Mouse (Mus musculus): ENCODE measurements around the gene Slc6a5. TPM values are rescaled to one million over a fixed set of nuclear protein-coding genes. Genes with fewer than 3 reads are reported as not detected.

The Slc6a5 gene
- not detected in 2 replicates for polyA plus RNA-seq (2015; fragmentation: Nextera tagmentation; extraction: Ambion mirVana)

GRCm38 (mm10) chr7:49909850-49910249 is at the start of gene Slc6a5:
Gene Slc6a5, plus strand, starts transcription at chr7:49910146.
- WGBS = 4% methylated on average over 15 of the region's 15 CpGs
- Histone ChIP-seq H3K9me3 (ENCODE audit: low read length) (no peaks in the 10 kb centered on the region), H3K36me3 (ENCODE audit: insufficient read depth, low read length) (no peaks in the 10 kb centered on the region), H3K4me1 (ENCODE audit: insufficient read depth, low read depth, low read length) (no peaks in the 10 kb centered on the region), H3K9ac (replicated peaks; ENCODE audit: low read depth) (no peak within 1 kb of the TSS), H3K27me3 (replicated peaks; ENCODE audit: insufficient read depth, low read length) (peaks cover 86% of the 10 kb centered on the region), H3K4me3 (ENCODE audit: low read depth, low read length) (no peak within 1 kb of the TSS), H3K27ac (ENCODE audit: low read length) (no peak within 1 kb of the TSS), H3K4me2 (replicated peaks; ENCODE audit: low read depth, low read length) (no peak within 1 kb of the TSS)
- ATAC-seq (no peak), DNase-seq (ENCODE audit: low spot score) (no peak)
- TF ChIP-seq CTCF (IDR thresholded peaks at IDR 0.05) (no peak), EP300 (IDR thresholded peaks at IDR 0.05) (no peak)

- DNase-seq (ENCODE audit: low spot score) = no peak
- Histone ChIP-seq H3K4me1 (ENCODE audit: insufficient read depth, low read depth, low read length) (no peaks in the 10 kb centered on the region), H3K27me3 (replicated peaks; ENCODE audit: insufficient read depth, low read length) (no peaks in the 10 kb centered on the region), H3K9ac (replicated peaks; ENCODE audit: low read depth) (no peak overlapping the region), H3K4me2 (replicated peaks; ENCODE audit: low read depth, low read length) (no peak overlapping the region), H3K9me3 (ENCODE audit: low read length) (no peaks in the 10 kb centered on the region), H3K27ac (ENCODE audit: low read length) (no peak overlapping the region), H3K36me3 (ENCODE audit: insufficient read depth, low read length) (no peaks in the 10 kb centered on the region), H3K4me3 (ENCODE audit: low read depth, low read length) (no peak overlapping the region)
- no peak for TF ChIP-seq CTCF (IDR thresholded peaks at IDR 0.05)
- no peak for TF ChIP-seq EP300 (IDR thresholded peaks at IDR 0.05)
- 94% methylated on average over 2 of the region's 2 CpGs for WGBS
- ATAC-seq = no peak
Measured at GRCm38 (mm10) chr7:49861196-49861595, 48.8 kb upstream of the Slc6a5 start.

- H3K36me3 ChIP-seq (ENCODE audit: insufficient read depth, low read length) = no peaks in the 10 kb centered on the region
- WGBS = 78% methylated on average over 3 of the region's 3 CpGs
- H3K4me1 ChIP-seq (ENCODE audit: insufficient read depth, low read depth, low read length) = no peaks in the 10 kb centered on the region
- no peak overlapping the region for H3K4me2 ChIP-seq (replicated peaks; ENCODE audit: low read depth, low read length)
- no peak overlapping the region for H3K27ac ChIP-seq (ENCODE audit: low read length)
- H3K9ac ChIP-seq (replicated peaks; ENCODE audit: low read depth) = no peak overlapping the region
- no peaks in the 10 kb centered on the region for H3K27me3 ChIP-seq (replicated peaks; ENCODE audit: insufficient read depth, low read length)
- TF ChIP-seq CTCF (IDR thresholded peaks at IDR 0.05) = no peak
- TF ChIP-seq EP300 (IDR thresholded peaks at IDR 0.05) = no peak
- H3K9me3 ChIP-seq (ENCODE audit: low read length) = no peaks in the 10 kb centered on the region
- H3K4me3 ChIP-seq (ENCODE audit: low read depth, low read length) = no peak overlapping the region
- ATAC-seq (no peak), DNase-seq (ENCODE audit: low spot score) (no peak)
Measured at GRCm38 (mm10) chr7:49863753-49864152, 46.2 kb upstream of the Slc6a5 start.

- no peak for ATAC-seq
- Histone ChIP-seq H3K9me3 (ENCODE audit: low read length) (no peaks in the 10 kb centered on the region), H3K9ac (replicated peaks; ENCODE audit: low read depth) (no peak overlapping the region), H3K4me2 (replicated peaks; ENCODE audit: low read depth, low read length) (no peak overlapping the region), H3K4me1 (ENCODE audit: insufficient read depth, low read depth, low read length) (no peaks in the 10 kb centered on the region), H3K4me3 (ENCODE audit: low read depth, low read length) (no peak overlapping the region), H3K27ac (ENCODE audit: low read length) (no peak overlapping the region), H3K36me3 (ENCODE audit: insufficient read depth, low read length) (no peaks in the 10 kb centered on the region), H3K27me3 (replicated peaks; ENCODE audit: insufficient read depth, low read length) (no peaks in the 10 kb centered on the region)
- DNase-seq (ENCODE audit: low spot score) = no peak
- WGBS = 61% methylated on average over 5 of the region's 5 CpGs
- TF ChIP-seq CTCF (IDR thresholded peaks at IDR 0.05) (no peak), EP300 (IDR thresholded peaks at IDR 0.05) (no peak)
Measured at GRCm38 (mm10) chr7:49869656-49870055, 40.3 kb upstream of the Slc6a5 start.

GRCm38 (mm10) chr7:49870276-49870675 is 39.7 kb upstream of the Slc6a5 start:
- ATAC-seq = no peak

GRCm38 (mm10) chr7:49877307-49877706 is 32.6 kb upstream of the Slc6a5 start:
- Histone ChIP-seq H3K4me3 (ENCODE audit: low read depth, low read length) (no peak overlapping the region), H3K27me3 (replicated peaks; ENCODE audit: insufficient read depth, low read length) (no peaks in the 10 kb centered on the region), H3K4me1 (ENCODE audit: insufficient read depth, low read depth, low read length) (no peaks in the 10 kb centered on the region), H3K27ac (ENCODE audit: low read length) (no peak overlapping the region), H3K36me3 (ENCODE audit: insufficient read depth, low read length) (no peaks in the 10 kb centered on the region), H3K9me3 (ENCODE audit: low read length) (no peaks in the 10 kb centered on the region), H3K9ac (replicated peaks; ENCODE audit: low read depth) (no peak overlapping the region), H3K4me2 (replicated peaks; ENCODE audit: low read depth, low read length) (no peak overlapping the region)
- 77% methylated on average over 5 of the region's 5 CpGs for WGBS
- DNase-seq (ENCODE audit: low spot score) (no peak), ATAC-seq (no peak)
- no peak for TF ChIP-seq EP300 (IDR thresholded peaks at IDR 0.05)
- TF ChIP-seq CTCF (IDR thresholded peaks at IDR 0.05) = no peak

More at GRCm38 (mm10) chr7:49870276-49870675, 39.7 kb upstream of the Slc6a5 start:
- H3K27me3 ChIP-seq (replicated peaks; ENCODE audit: insufficient read depth, low read length) = no peaks in the 10 kb centered on the region
- DNase-seq (ENCODE audit: low spot score) = no peak
- no peak overlapping the region for H3K4me2 ChIP-seq (replicated peaks; ENCODE audit: low read depth, low read length)
- WGBS = 70% methylated on average over 3 of the region's 3 CpGs
- H3K4me3 ChIP-seq (ENCODE audit: low read depth, low read length) = no peak overlapping the region
- TF ChIP-seq EP300 (IDR thresholded peaks at IDR 0.05) = no peak
- no peak for TF ChIP-seq CTCF (IDR thresholded peaks at IDR 0.05)
- no peaks in the 10 kb centered on the region for H3K9me3 ChIP-seq (ENCODE audit: low read length)
- no peak overlapping the region for H3K9ac ChIP-seq (replicated peaks; ENCODE audit: low read depth)
- H3K36me3 ChIP-seq (ENCODE audit: insufficient read depth, low read length) = no peaks in the 10 kb centered on the region
- H3K4me1 ChIP-seq (ENCODE audit: insufficient read depth, low read depth, low read length) = no peaks in the 10 kb centered on the region
- H3K27ac ChIP-seq (ENCODE audit: low read length) = no peak overlapping the region

- DNase-seq (ENCODE audit: low spot score) (no peak), ATAC-seq (no peak)
- 83% methylated on average over 13 of the region's 13 CpGs for WGBS
- no peaks in the 10 kb centered on the region for H3K36me3 ChIP-seq (ENCODE audit: insufficient read depth, low read length)
- H3K27ac ChIP-seq (ENCODE audit: low read length) = no peak overlapping the region
- H3K4me1 ChIP-seq (ENCODE audit: insufficient read depth, low read depth, low read length) = no peaks in the 10 kb centered on the region
- no peaks in the 10 kb centered on the region for H3K27me3 ChIP-seq (replicated peaks; ENCODE audit: insufficient read depth, low read length)
- TF ChIP-seq EP300 (IDR thresholded peaks at IDR 0.05) (no peak), CTCF (IDR thresholded peaks at IDR 0.05) (no peak)
- no peak overlapping the region for H3K4me3 ChIP-seq (ENCODE audit: low read depth, low read length)
- no peak overlapping the region for H3K4me2 ChIP-seq (replicated peaks; ENCODE audit: low read depth, low read length)
- no peak overlapping the region for H3K9ac ChIP-seq (replicated peaks; ENCODE audit: low read depth)
- no peaks in the 10 kb centered on the region for H3K9me3 ChIP-seq (ENCODE audit: low read length)
Measured at GRCm38 (mm10) chr7:49879051-49879450, 30.9 kb upstream of the Slc6a5 start.
